Mouse (Mus musculus) kidney, adult 2 months (tissue): Measurements from ENCODE around the gene March2. TPM values are rescaled to one million over a fixed set of nuclear protein-coding genes. Genes with fewer than 3 reads are reported as not detected.
"Not testable (repeated sequence)": the region's sequence is repeated elsewhere in the genome, so short reads cannot be mapped to it uniquely, and the experiment has no call there.

ENCODE experiments used
- DNase-seq: peaks from one replicate; pipeline ENCODE4 v3.0.0; 2021
- H3K27ac ChIP-seq: fragments of 200-500 bp; 2 replicates; pipeline ENCODE4 v1.5.1; 2012; ENCODE audit warnings: low read depth, low read length, control low read depth, inconsistent platforms; ENCODE audit not compliant: insufficient read depth
- H3K27me3 ChIP-seq: fragments of 200-500 bp; replicated peaks from 2 replicates; pipeline ENCODE4 v1.6.1; 2012; ENCODE audit warnings: mild to moderate bottlenecking, moderate library complexity, low read length, inconsistent platforms; ENCODE audit not compliant: control insufficient read depth, insufficient read depth
- H3K36me3 ChIP-seq: fragments of 200-500 bp; 2 replicates; pipeline ENCODE4 v1.6.1; 2012; ENCODE audit warnings: mild to moderate bottlenecking, moderate library complexity, low read length, inconsistent platforms; ENCODE audit not compliant: control insufficient read depth, insufficient read depth
- H3K4me1 ChIP-seq: fragments of 200-500 bp; 2 replicates; pipeline ENCODE4 v1.6.1; 2011; ENCODE audit warnings: low read length; ENCODE audit not compliant: control insufficient read depth, insufficient read depth
- H3K4me3 ChIP-seq: fragments of 200-500 bp; 2 replicates; pipeline ENCODE4 v1.5.1; 2011; ENCODE audit warnings: mild to moderate bottlenecking, low read depth, low read length, control low read depth; ENCODE audit not compliant: insufficient read depth
- CTCF ChIP-seq: fragments of 200-500 bp; conservative IDR thresholded peaks from 2 replicates; pipeline ENCODE4 v1.5.1; 2011; ENCODE audit warnings: low read depth, mild to moderate bottlenecking, control low read depth, low read length, moderate library complexity, mixed read lengths; ENCODE audit not compliant: insufficient read depth, insufficient read length
- POLR2A ChIP-seq: fragments of 200-500 bp; IDR thresholded peaks from one replicate; pipeline ENCODE4 v1.6.1; 2011; ENCODE audit warnings: low read depth, low read length, control low read depth
- WGBS: fragments of 180-500 bp; shearing (Covaris S2); methylation state at CpG from one replicate; pipeline ENCODE4 v1.1.7; 2018; 5-methylcytosine and 5-hydroxymethylcytosine counted together
- polyA plus RNA-seq: library from polyadenylated mRNA; depleted of rRNA; stranded (reverse); fragments of >200 nt; gene quantifications from 2 replicates; pipeline ENCODE4 v1.2.3, GENCODE M21; 2012

The March2 gene
- polyA plus RNA-seq, 1 experiment, result 95.8 TPM

DNA sequence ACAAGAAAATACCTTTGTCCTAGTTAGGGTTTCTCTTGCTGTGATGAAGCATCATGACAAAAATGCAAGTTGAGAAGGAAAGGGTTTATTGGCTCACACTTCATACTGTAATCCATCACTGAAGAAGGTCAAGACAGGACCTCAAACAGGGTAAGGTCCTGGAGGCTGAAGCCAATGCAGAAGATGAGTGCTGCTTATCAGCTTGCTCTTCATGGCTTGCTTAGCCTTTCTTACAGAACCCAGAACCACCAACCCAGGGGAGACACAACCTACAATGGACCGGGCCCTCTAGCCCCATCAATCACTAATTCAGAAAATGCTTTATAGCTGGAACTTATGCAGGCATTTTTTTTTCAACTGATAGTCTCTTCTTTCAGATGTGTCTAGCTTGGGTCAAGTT, 23.9 kb upstream of the March2 start:
- H3K27me3 ChIP-seq, result no peaks in the 10 kb centered on the region
- TF ChIP-seq POLR2A, result no peak
- TF ChIP-seq CTCF, result no peak
- H3K27ac ChIP-seq, result no peak overlapping the region
- WGBS, result 89% methylated on average over 1 of the region's 1 CpGs
- H3K4me1 ChIP-seq, result no peaks in the 10 kb centered on the region; the same call in 1 of the 2 replicates
- no peaks in the 10 kb centered on the region; the same call in 1 of the 2 replicates for H3K36me3 ChIP-seq
- no peak for DNase-seq
- no peak overlapping the region for H3K4me3 ChIP-seq

DNA sequence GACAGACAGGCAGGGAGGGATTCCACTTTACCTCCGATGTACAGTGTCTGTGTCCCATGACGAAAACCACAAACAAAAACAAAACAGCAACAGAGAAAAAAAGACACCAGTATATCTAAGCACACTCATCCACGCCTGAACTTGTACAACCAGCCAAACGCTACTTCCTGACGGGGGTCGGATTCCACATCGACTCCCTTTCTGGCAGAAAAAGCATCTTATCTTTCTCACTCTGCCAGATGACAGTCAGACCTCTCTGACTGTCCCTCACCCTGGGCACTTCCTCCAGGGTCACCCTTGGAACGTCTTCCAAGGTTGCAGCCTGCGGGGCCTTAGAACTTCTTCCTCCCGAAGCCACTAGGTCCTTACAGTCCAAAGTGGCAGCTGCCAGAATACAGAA, 15.1 kb upstream of the March2 start:
- H3K27ac ChIP-seq, H3K4me1 ChIP-seq, H3K27me3 ChIP-seq, DNase-seq, H3K36me3 ChIP-seq, H3K4me3 ChIP-seq: not testable (repeated sequence)
- WGBS, result 45% methylated on average over 10 of the region's 10 CpGs

DNA sequence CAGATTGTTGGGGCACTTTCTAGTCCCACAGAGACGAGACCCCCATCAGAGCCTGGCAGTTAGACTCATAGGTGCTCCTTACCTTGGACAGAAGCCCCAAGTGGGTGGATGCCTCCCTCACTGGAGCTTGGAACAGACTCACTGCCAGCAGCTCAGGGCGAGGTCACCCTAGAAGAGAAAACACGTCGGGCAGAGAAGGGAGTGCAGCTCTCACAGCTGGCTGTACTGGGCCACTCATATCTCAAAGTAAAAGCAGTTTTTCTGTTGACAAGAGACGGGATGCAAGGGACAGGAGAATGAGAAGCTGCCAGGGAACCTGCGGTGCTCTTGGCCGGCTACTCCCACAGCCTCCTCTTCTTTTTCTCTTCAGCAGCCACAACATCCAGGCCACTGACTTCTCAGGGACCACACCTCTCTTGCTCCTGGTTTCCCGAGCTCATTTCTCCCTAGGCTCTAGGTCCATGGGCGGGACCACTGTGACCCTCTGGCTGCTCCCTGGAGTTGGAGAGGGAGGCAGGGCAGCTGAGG, 14.2 kb upstream of the March2 start:
- not testable (repeated sequence) for H3K4me3 ChIP-seq, H3K36me3 ChIP-seq, H3K27ac ChIP-seq, H3K27me3 ChIP-seq, DNase-seq, H3K4me1 ChIP-seq
- 41% methylated on average over 9 of the region's 9 CpGs for WGBS

DNA sequence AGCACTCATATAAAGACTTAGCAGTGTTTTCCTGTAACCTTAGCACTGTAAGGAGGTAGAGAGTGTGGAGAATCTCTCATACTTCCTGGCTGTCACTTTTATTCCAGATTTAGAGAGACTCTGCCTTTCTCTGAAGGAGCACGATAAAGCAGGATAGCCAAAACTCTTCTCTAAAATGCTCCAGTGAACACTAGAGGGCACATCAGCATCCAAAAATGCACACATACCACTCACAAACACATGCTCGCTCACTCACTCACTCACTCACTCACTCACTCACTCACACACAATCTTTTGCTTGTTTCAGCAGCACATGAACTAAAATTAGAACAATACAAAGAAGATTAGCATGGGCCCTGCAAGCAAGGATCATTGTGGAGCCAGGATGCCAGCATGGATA, 10.7 kb upstream of the March2 start:
- H3K27ac ChIP-seq, result no peak overlapping the region
- DNase-seq, result peak; percentile 40
- WGBS, result 31% methylated on average over 2 of the region's 2 CpGs
- no peak overlapping the region for H3K4me3 ChIP-seq
- no peak for TF ChIP-seq POLR2A
- TF ChIP-seq CTCF, result no peak; the same call in 1 of the 2 replicates
- H3K36me3 ChIP-seq, result no peaks in the 10 kb centered on the region
- no peaks in the 10 kb centered on the region for H3K4me1 ChIP-seq
- H3K27me3 ChIP-seq, result no peaks in the 10 kb centered on the region

DNA sequence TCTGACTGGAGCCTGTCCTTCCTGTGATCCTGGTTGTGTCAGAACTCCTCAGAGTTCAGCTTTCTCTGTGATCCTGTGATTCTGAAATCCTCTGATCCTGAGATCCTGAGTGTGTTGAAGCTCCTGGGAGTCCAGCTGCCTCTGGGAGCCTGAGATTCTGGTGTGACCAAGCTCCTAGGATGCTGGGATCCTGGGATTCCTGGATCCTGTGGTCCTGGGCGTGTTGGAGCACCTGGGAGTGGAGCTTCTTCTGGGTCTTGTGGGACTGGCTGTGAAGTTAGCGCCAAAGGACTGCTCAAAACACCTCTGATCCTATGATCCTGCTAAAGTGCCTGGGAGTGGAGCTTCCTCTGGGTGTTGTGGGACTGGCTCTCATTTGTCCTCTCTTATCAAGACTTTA, 9.9 kb upstream of the March2 start:
- Histone ChIP-seq H3K27me3 (no peaks in the 10 kb centered on the region), H3K27ac (no peak overlapping the region), H3K4me1 (no peaks in the 10 kb centered on the region), H3K4me3 (no peak overlapping the region), H3K36me3 (no peaks in the 10 kb centered on the region)
- DNase-seq, result no peak
- TF ChIP-seq POLR2A (no peak), CTCF (no peak)
- WGBS, result 84% methylated on average over 2 of the region's 2 CpGs

DNA sequence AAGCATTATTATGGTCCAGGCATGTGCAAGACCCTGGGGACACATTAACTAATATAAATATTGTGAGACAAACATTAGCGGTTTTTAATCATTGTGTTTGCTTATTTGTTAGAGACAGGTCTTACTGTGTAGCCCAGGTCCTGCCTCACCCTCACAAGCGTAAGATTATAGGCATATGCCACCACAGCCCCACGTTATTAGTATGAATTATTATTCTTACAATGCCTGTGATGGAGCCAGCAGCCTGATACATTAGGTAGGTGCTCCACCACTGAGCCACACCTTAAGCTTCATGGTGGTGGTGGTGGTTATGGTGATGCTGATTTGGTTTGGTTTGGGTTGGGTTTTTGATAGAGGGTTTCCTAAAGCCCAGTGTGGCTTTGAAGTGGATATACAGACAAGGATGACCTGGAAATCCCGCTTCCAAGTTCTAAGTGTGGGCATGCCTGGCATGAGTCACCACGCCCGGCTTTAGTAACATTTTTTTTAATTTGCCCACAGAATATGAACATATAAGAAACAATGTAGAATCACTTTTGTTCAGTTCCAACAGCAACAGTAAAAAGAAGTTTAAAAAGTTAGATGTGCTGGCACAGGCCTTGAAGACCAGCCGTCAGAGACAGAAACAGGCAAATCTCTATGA, 1.4 kb upstream of the March2 start:
- TF ChIP-seq POLR2A (no peak), CTCF (no peak)
- H3K4me3 ChIP-seq, result no peak overlapping the region
- no peaks in the 10 kb centered on the region for H3K36me3 ChIP-seq
- no peaks in the 10 kb centered on the region; the same call in 1 of the 2 replicates for H3K4me1 ChIP-seq
- H3K27ac ChIP-seq, result no peak overlapping the region
- WGBS, result 96% methylated on average over 7 of the region's 7 CpGs
- no peak for DNase-seq
- no peaks in the 10 kb centered on the region for H3K27me3 ChIP-seq

DNA sequence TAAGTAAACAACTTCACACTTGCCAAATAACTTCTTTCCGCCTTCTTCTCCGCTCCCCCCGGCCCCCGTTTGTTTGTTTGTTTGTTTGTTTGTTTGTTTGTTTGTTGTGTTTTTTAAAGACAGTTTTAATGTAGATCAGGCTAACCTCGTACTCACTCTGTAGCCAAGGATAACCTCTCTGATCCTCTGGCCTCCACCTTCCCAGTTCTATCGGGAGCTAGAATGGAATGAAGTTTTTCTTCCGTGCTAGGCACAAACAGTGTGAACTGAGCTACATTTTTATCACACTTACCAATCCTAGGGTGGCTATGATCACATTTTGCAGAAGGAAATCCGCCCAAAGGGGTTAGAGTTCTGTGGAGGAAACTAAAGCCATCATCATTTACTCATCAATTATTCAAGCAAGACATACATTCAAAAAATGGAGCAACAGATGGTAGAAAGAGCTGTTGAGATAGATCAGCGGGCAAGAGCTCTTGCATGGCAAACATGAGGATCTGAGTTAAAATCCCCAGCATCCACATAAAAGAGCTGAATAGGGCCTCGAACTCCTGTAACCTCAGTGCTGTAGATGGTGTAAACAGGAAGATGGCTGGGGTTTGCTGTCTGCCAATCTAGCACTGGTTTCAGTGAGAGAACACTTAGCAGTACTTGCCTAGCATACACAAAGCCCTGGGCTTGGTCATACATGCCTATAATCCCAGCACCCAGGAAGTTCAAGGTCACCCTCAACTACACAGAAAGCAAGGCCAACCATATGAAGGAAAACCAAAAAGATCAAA, 665 bp upstream of the March2 start:
- Histone ChIP-seq H3K36me3 (no peaks in the 10 kb centered on the region), H3K4me3 (no peak overlapping the region), H3K4me1 (no peaks in the 10 kb centered on the region; the same call in 1 of the 2 replicates), H3K27me3 (no peaks in the 10 kb centered on the region), H3K27ac (no peak overlapping the region)
- TF ChIP-seq CTCF, result no peak
- TF ChIP-seq POLR2A, result no peak
- WGBS, result 47% methylated on average over 10 of the region's 10 CpGs
- DNase-seq, result no peak
